Mouse (Mus musculus) limb, embryonic 14.5 days (tissue): ENCODE data around the gene Dscaml1. TPM values are rescaled to one million over a fixed set of nuclear protein-coding genes. Genes with fewer than 3 reads are reported as not detected.

Experiments
- ATAC-seq: fragments of 200-750 bp; cut with Nextera tagmentation; 2 replicates; pipeline ENCODE4 v1.8.0; 2017; ENCODE audit warnings: low read depth, moderate number of reproducible peaks, moderate TSS enrichment; ENCODE audit not compliant: low FRiP score
- DNase-seq: peaks from one replicate; pipeline ENCODE4 v3.0.0-alpha.2; 2015; ENCODE audit warnings: low spot score
- H3K27ac ChIP-seq: fragments of 300-500 bp; sonication (generic); replicated peaks from 2 replicates; pipeline ENCODE4 v1.5.1; 2014; ENCODE audit warnings: low read depth, mild to moderate bottlenecking, low read length, moderate library complexity, mixed read lengths
- H3K27me3 ChIP-seq: fragments of 300-500 bp; sonication (generic); 2 replicates; pipeline ENCODE4 v1.6.1; 2014; ENCODE audit warnings: low read length, mixed read lengths; ENCODE audit not compliant: control insufficient read depth, insufficient read depth
- H3K36me3 ChIP-seq: fragments of 300-500 bp; sonication (generic); 2 replicates; pipeline ENCODE4 v1.6.1; 2014; ENCODE audit warnings: mild to moderate bottlenecking, low read length, moderate library complexity, mixed read lengths; ENCODE audit not compliant: control insufficient read depth, insufficient read depth
- H3K4me1 ChIP-seq: fragments of 300-500 bp; sonication (generic); 2 replicates; pipeline ENCODE4 v1.6.1; 2014; ENCODE audit warnings: antibody characterized with exemption, low read length, mixed read lengths; ENCODE audit not compliant: control insufficient read depth, insufficient read depth
- H3K4me2 ChIP-seq: fragments of 300-500 bp; sonication (generic); replicated peaks from 2 replicates; pipeline ENCODE4 v1.6.1; 2014; ENCODE audit warnings: low read depth, mild to moderate bottlenecking, low read length, moderate library complexity; ENCODE audit not compliant: severe bottlenecking
- H3K4me3 ChIP-seq: fragments of 300-500 bp; sonication (generic); replicated peaks from 2 replicates; pipeline ENCODE4 v1.5.1; 2014; ENCODE audit warnings: low read length
- H3K9ac ChIP-seq: fragments of 300-500 bp; sonication (generic); 2 replicates; pipeline ENCODE4 v1.6.1; 2014; ENCODE audit warnings: mild to moderate bottlenecking, low read depth, low read length, moderate library complexity; ENCODE audit not compliant: severe bottlenecking
- H3K9me3 ChIP-seq: fragments of 300-500 bp; sonication (generic); 2 replicates; pipeline ENCODE4 v1.6.1; 2016; ENCODE audit warnings: low read length; ENCODE audit not compliant: control insufficient read depth
- POLR2A ChIP-seq: fragments of 200-500 bp; IDR thresholded peaks from 2 replicates; pipeline ENCODE4 v1.8.0; 2012; ENCODE audit warnings: inconsistent platforms, mild to moderate bottlenecking, moderate library complexity, borderline replicate concordance; ENCODE audit not compliant: insufficient read depth, insufficient read length; ENCODE audit errors: extremely low read depth
- WGBS: fragments of 180-500 bp; shearing (Covaris S2); extraction: QIAGEN DNeasy Blood & Tissue Kit; methylation state at CpG from one replicate; pipeline ENCODE4 v1.1.7; 2014; 5-methylcytosine and 5-hydroxymethylcytosine counted together
- polyA plus RNA-seq, 2 experiments: library from polyadenylated mRNA; depleted of rRNA in 1 of 2; stranded (reverse) in 1 of 2; unstranded in 1 of 2; fragments of >200 nt; fragmentation: Nextera tagmentation in 1 of 2; extraction: Ambion mirVana in 1 of 2; gene quantifications; 2 replicates each; pipeline versions ENCODE4 v1.2.1 to v1.2.3; 2012 to 2014

The Dscaml1 gene
- polyA plus RNA-seq, 2 experiments, result 0.43 to 1.0 TPM

- TF ChIP-seq POLR2A, result no peak
- Histone ChIP-seq H3K27ac (no peak overlapping the region), H3K4me1 (no peaks in the 10 kb centered on the region), H3K27me3 (no peaks in the 10 kb centered on the region), H3K4me2 (no peak overlapping the region), H3K9ac (no peak overlapping the region), H3K9me3 (no peaks in the 10 kb centered on the region), H3K4me3 (no peak overlapping the region), H3K36me3 (no peaks in the 10 kb centered on the region)
- DNase-seq, result no peak
- no peak for ATAC-seq
- WGBS, result 91% methylated on average over 9 of the region's 9 CpGs
Observed at GRCm38 (mm10) chr9:45480936-45481335, 54.5 kb downstream of the Dscaml1 start.

GRCm38 (mm10) chr9:45486665-45487074, 60.2 kb downstream of the Dscaml1 start:
- no peak overlapping the region for H3K4me3 ChIP-seq
- WGBS, result 79% methylated on average over 4 of the region's 4 CpGs
- no peaks in the 10 kb centered on the region for H3K9me3 ChIP-seq
- ATAC-seq (no peak), DNase-seq (no peak)
- no peak overlapping the region for H3K9ac ChIP-seq
- no peak overlapping the region for H3K27ac ChIP-seq
- no peaks in the 10 kb centered on the region for H3K4me1 ChIP-seq
- TF ChIP-seq POLR2A, result no peak
- H3K4me2 ChIP-seq, result no peak overlapping the region
- H3K27me3 ChIP-seq, result no peaks in the 10 kb centered on the region
- H3K36me3 ChIP-seq, result no peaks in the 10 kb centered on the region

GRCm38 (mm10) chr9:45487179-45487801, 60.9 kb downstream of the Dscaml1 start:
- H3K4me1 ChIP-seq, result no peaks in the 10 kb centered on the region
- no peak for ATAC-seq
- H3K27me3 ChIP-seq, result no peaks in the 10 kb centered on the region
- no peak for DNase-seq
- no peak overlapping the region for H3K27ac ChIP-seq
- no peak for TF ChIP-seq POLR2A
- no peak overlapping the region for H3K4me3 ChIP-seq
- H3K9me3 ChIP-seq, result no peaks in the 10 kb centered on the region
- H3K36me3 ChIP-seq, result no peaks in the 10 kb centered on the region
- no peak overlapping the region for H3K9ac ChIP-seq
- no peak overlapping the region for H3K4me2 ChIP-seq
- WGBS, result 82% methylated on average over 12 of the region's 12 CpGs

GRCm38 (mm10) chr9:45490899-45491298, 64.5 kb downstream of the Dscaml1 start:
- Histone ChIP-seq H3K27ac (no peak overlapping the region), H3K4me2 (no peak overlapping the region), H3K9ac (no peak overlapping the region), H3K9me3 (no peaks in the 10 kb centered on the region), H3K27me3 (no peaks in the 10 kb centered on the region), H3K4me3 (no peak overlapping the region), H3K4me1 (no peaks in the 10 kb centered on the region), H3K36me3 (no peaks in the 10 kb centered on the region)
- WGBS, result 86% methylated on average over 2 of the region's 2 CpGs
- ATAC-seq (no peak), DNase-seq (no peak)
- TF ChIP-seq POLR2A, result no peak

GRCm38 (mm10) chr9:45494889-45495288, 68.5 kb downstream of the Dscaml1 start:
- 97% methylated on average over 3 of the region's 3 CpGs for WGBS
- DNase-seq (no peak), ATAC-seq (no peak)
- Histone ChIP-seq H3K9ac (no peak overlapping the region), H3K27ac (no peak overlapping the region), H3K9me3 (no peaks in the 10 kb centered on the region), H3K4me1 (no peaks in the 10 kb centered on the region), H3K27me3 (no peaks in the 10 kb centered on the region), H3K36me3 (no peaks in the 10 kb centered on the region), H3K4me2 (no peak overlapping the region), H3K4me3 (no peak overlapping the region)
- no peak for TF ChIP-seq POLR2A

- TF ChIP-seq POLR2A, result no peak
- Histone ChIP-seq H3K9me3 (no peaks in the 10 kb centered on the region), H3K4me3 (no peak overlapping the region), H3K27me3 (no peaks in the 10 kb centered on the region), H3K36me3 (no peaks in the 10 kb centered on the region), H3K9ac (no peak overlapping the region), H3K4me2 (no peak overlapping the region), H3K27ac (no peak overlapping the region), H3K4me1 (no peaks in the 10 kb centered on the region)
- no peak for ATAC-seq
- DNase-seq, result no peak
- 85% methylated on average over 3 of the region's 3 CpGs for WGBS
Observed at GRCm38 (mm10) chr9:45496340-45496739, 69.9 kb downstream of the Dscaml1 start.
